Mouse (Mus musculus): ENCODE data around the gene Aicda.

- no peak for TF ChIP-seq CTCF (IDR thresholded peaks at IDR 0.05; ENCODE audit: insufficient read depth, low read length)
- TF ChIP-seq POLR2A (IDR thresholded peaks at IDR 0.05; ENCODE audit: borderline replicate concordance, extremely low read depth, low read depth, low read length) = no peak
Observed at GRCm38 (mm10) chr6:122591027-122591758, 37.6 kb downstream of the Aicda start.

Measured in lung, adult 2 months (tissue).